Mouse (Mus musculus) hindbrain, embryonic 16.5 days (tissue): ENCODE measurements around the gene Antxr1. TPM values are rescaled to one million over a fixed set of nuclear protein-coding genes. Genes with fewer than 3 reads are reported as not detected.

Experiments used
- ATAC-seq: fragments of 200-750 bp; cut with Nextera tagmentation; 2 replicates; pipeline ENCODE4 v1.8.0; 2017; ENCODE audit warnings: moderate TSS enrichment, moderate library complexity
- H3K27ac ChIP-seq: fragments of 300-500 bp; sonication (generic); 2 replicates; pipeline ENCODE4 v1.5.1; 2014; ENCODE audit warnings: low read depth, mild to moderate bottlenecking, control low read depth, low read length, moderate library complexity
- H3K27me3 ChIP-seq: fragments of 300-500 bp; sonication (generic); replicated peaks from 2 replicates; pipeline ENCODE4 v1.6.1; 2014; ENCODE audit warnings: low read length; ENCODE audit not compliant: control insufficient read depth, insufficient read depth
- H3K36me3 ChIP-seq: fragments of 300-500 bp; sonication (generic); 2 replicates; pipeline ENCODE4 v1.6.1; 2014; ENCODE audit warnings: mild to moderate bottlenecking, low read length, moderate library complexity, mixed read lengths; ENCODE audit not compliant: control insufficient read depth, insufficient read depth
- H3K4me1 ChIP-seq: fragments of 300-500 bp; sonication (generic); 2 replicates; pipeline ENCODE4 v1.6.1; 2014; ENCODE audit warnings: low read depth, low read length; ENCODE audit not compliant: control insufficient read depth, insufficient read depth
- H3K4me2 ChIP-seq: fragments of 300-500 bp; sonication (generic); 2 replicates; pipeline ENCODE4 v1.6.1; 2014; ENCODE audit warnings: mild to moderate bottlenecking, low read length, control low read depth, moderate library complexity
- H3K4me3 ChIP-seq: fragments of 300-500 bp; sonication (generic); 2 replicates; pipeline ENCODE4 v1.5.1; 2014; ENCODE audit warnings: mild to moderate bottlenecking, low read length, control low read depth, moderate library complexity
- H3K9ac ChIP-seq: fragments of 300-500 bp; sonication (generic); 2 replicates; pipeline ENCODE4 v1.6.1; 2014; ENCODE audit warnings: low read depth, mild to moderate bottlenecking, control low read depth, low read length, moderate library complexity
- H3K9me3 ChIP-seq: fragments of 300-500 bp; sonication (generic); 2 replicates; pipeline ENCODE4 v1.6.1; 2014; ENCODE audit warnings: mild to moderate bottlenecking, low read length, moderate library complexity; ENCODE audit not compliant: control insufficient read depth
- WGBS: fragments of 180-500 bp; shearing (Covaris S2); extraction: QIAGEN DNeasy Blood & Tissue Kit; methylation state at CpG from one replicate; pipeline ENCODE4 v1.1.7; 2014; 5-methylcytosine and 5-hydroxymethylcytosine counted together
- polyA plus RNA-seq: library from polyadenylated mRNA; unstranded; fragments of >200 nt; fragmentation: Nextera tagmentation; extraction: Ambion mirVana; gene quantifications from 2 replicates; pipeline ENCODE4 v1.2.1, GENCODE M21; 2015

The Antxr1 gene
- polyA plus RNA-seq, 1 experiment from 2014 or later, result 5.3 TPM

DNA sequence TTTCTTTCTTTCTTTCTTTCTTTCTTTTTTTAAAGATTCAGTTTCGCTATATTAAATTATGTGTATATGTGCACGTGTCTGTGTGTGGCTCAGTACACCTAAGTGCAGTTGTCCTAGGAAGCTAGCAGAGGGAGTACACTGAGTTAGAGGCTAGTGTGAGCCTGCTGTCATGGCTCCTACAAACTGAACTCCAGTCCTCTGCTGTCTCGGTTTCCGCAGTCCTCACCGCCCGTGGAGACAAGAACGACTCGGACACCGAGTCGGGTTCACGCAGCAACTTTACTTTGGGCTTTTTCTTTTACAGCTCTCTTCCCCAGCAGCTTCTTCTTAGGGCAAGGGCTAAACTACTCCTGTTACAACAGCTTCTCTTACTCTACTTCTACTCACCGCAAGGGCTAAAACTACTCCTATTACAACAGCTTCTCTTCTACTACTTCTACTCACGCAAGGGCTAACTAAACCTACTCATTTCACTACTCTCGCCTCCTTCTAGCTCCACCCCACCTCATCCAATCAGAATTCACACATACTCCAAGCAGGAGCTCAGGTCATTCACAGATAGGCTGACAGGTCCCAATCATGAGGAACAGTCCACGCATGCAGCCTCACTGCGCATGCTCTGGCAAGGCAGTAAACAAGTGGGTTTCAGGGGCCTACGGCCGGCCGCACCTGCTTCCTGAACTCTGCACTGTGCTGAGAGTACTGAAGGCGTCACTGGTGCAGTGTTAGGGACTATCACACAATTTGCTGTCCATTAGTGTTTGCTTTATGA, 216.4 kb downstream of the Antxr1 start:
- H3K9ac ChIP-seq, result no peak overlapping the region
- ATAC-seq, result no peak
- WGBS, result 92% methylated on average over 20 of the region's 20 CpGs

GRCm38 (mm10) chr6:87116596-87116995, 219.0 kb downstream of the Antxr1 start:
- Histone ChIP-seq H3K4me1 (no peaks in the 10 kb centered on the region), H3K27me3 (no peaks in the 10 kb centered on the region), H3K27ac (no peak overlapping the region), H3K9ac (no peak overlapping the region), H3K9me3 (no peaks in the 10 kb centered on the region), H3K36me3 (no peaks in the 10 kb centered on the region), H3K4me2 (no peak overlapping the region), H3K4me3 (no peak overlapping the region)
- WGBS, result 89% methylated on average over 7 of the region's 7 CpGs
- no peak for ATAC-seq

More for the DNA sequence above, 216.4 kb downstream of the Antxr1 start:
- Histone ChIP-seq H3K27ac (no peak overlapping the region), H3K4me2 (no peak overlapping the region), H3K4me3 (no peak overlapping the region), H3K4me1 (no peaks in the 10 kb centered on the region), H3K36me3 (no peaks in the 10 kb centered on the region), H3K27me3 (no peaks in the 10 kb centered on the region), H3K9me3 (no peaks in the 10 kb centered on the region)

GRCm38 (mm10) chr6:87115981-87116380, 219.6 kb downstream of the Antxr1 start:
- no peaks in the 10 kb centered on the region for H3K27me3 ChIP-seq
- no peaks in the 10 kb centered on the region for H3K36me3 ChIP-seq
- H3K9ac ChIP-seq, result no peak overlapping the region
- 67% methylated on average over 2 of the region's 2 CpGs for WGBS
- no peak overlapping the region for H3K4me2 ChIP-seq
- H3K9me3 ChIP-seq, result no peaks in the 10 kb centered on the region
- no peaks in the 10 kb centered on the region for H3K4me1 ChIP-seq
- no peak overlapping the region for H3K4me3 ChIP-seq
- ATAC-seq, result no peak
- H3K27ac ChIP-seq, result no peak overlapping the region

DNA sequence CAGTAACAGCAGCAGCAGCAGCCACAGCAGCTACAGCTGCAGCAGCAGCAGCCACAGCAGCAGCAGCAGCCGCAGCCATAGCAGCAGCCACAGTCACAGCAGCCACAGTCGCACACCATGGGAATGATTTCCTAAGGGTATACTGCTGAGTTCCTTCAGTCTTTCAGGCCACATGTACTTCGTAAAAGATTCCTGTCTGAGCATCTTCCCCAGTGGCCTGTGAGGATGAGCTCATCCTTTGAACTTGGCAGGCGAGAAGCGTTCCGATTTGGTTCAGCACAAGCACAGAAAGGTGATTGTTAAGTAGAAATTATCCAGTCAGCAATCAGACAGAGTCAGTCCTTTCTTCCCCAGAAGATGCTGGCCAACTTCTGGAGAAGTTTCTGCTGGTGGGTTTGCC, 223.5 kb downstream of the Antxr1 start:
- Histone ChIP-seq H3K9me3 (no peaks in the 10 kb centered on the region), H3K36me3 (no peaks in the 10 kb centered on the region), H3K4me3 (no peak overlapping the region), H3K27ac (no peak overlapping the region), H3K4me2 (no peak overlapping the region), H3K4me1 (no peaks in the 10 kb centered on the region), H3K27me3 (no peaks in the 10 kb centered on the region), H3K9ac (no peak overlapping the region; the same call in 1 of the 2 replicates)
- WGBS, result 63% methylated on average over 6 of the region's 6 CpGs
- no peak for ATAC-seq

- no peaks in the 10 kb centered on the region for H3K36me3 ChIP-seq
- H3K4me2 ChIP-seq, result no peak overlapping the region
- no peak overlapping the region for H3K27ac ChIP-seq
- WGBS, result 82% methylated on average over 1 of the region's 1 CpGs
- H3K9ac ChIP-seq, result no peak overlapping the region; the same call in 1 of the 2 replicates
- no peaks in the 10 kb centered on the region for H3K9me3 ChIP-seq
- no peak overlapping the region for H3K4me3 ChIP-seq
- no peak for ATAC-seq
- H3K27me3 ChIP-seq, result no peaks in the 10 kb centered on the region
- no peaks in the 10 kb centered on the region for H3K4me1 ChIP-seq
These were observed 224.1 kb downstream of the Antxr1 start for GRCm38 (mm10) chr6:87111493-87111892.

DNA sequence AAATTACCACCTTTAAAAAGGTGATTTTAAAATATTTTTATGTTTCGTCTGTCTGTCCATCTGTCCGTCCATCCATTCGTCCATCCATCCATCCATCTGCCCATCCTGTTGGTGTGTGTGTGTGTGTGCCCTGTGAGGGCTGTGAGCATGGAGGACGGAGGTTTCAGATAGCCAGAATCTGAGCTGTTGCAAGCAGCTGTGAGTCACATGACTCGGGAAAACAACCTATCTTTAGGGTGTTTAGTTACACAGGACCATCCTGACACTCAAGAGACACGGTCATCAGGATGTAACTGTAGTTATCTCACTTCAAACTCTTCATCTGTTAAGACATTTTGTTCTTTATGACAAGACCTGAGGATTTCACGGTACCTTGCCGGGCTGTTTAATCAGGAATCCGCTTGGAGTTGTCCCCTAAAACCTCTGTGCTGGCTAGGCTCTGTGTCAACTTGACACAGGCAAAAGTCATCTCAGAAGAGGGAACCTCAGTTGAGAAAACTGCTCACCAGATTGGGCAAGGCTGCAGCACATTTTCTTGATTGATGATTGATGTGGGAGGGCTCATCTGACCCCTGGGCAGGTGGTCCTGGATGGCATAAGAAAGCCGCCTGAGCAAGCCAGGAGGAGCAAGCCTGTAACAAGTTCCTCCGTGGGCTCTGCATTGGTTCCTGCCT, 231.4 kb downstream of the Antxr1 start, which contains the start of gene D6Ertd527e:
Gene D6Ertd527e (plus strand): TSS at position 624 of the 674 bp plus-strand sequence.
- no peaks in the 10 kb centered on the region for H3K36me3 ChIP-seq
- no peak within 1 kb of the TSS for H3K9ac ChIP-seq
- no peak within 1 kb of the TSS for H3K4me2 ChIP-seq
- no peak within 1 kb of the TSS for H3K27ac ChIP-seq
- no peak for ATAC-seq
- H3K4me3 ChIP-seq, result no peak within 1 kb of the TSS
- H3K9me3 ChIP-seq, result no peaks in the 10 kb centered on the region
- WGBS, result 86% methylated on average over 11 of the region's 11 CpGs
- no peaks in the 10 kb centered on the region for H3K27me3 ChIP-seq
- H3K4me1 ChIP-seq, result peaks cover 22% of the 10 kb centered on the region

DNA sequence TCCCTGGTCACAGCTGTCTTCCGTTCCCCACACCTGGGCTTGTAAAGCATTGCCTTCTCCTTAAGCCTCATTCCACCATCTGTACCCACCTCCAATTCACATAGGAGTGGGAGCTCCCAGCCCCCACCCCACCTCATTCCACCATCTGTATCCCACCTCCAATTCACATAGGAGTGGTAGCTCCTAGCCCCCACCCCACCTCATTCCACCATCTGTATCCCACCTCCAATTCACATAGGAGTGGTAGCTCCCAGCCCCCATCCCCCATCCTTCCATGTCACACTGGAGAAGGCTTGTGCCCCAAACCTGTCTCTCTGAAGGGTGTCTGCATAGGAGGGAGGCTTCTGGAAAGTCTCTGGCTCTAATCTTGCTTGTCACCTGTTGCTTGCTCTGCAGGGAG, 232.3 kb downstream of the Antxr1 start:
- Histone ChIP-seq H3K36me3 (no peaks in the 10 kb centered on the region), H3K4me3 (no peak overlapping the region), H3K4me1 (peaks cover 26% of the 10 kb centered on the region), H3K9ac (no peak overlapping the region), H3K4me2 (no peak overlapping the region), H3K27ac (no peak overlapping the region), H3K27me3 (no peaks in the 10 kb centered on the region), H3K9me3 (no peaks in the 10 kb centered on the region)
- no peak for ATAC-seq
- 100% methylated on average over 1 of the region's 1 CpGs for WGBS

DNA sequence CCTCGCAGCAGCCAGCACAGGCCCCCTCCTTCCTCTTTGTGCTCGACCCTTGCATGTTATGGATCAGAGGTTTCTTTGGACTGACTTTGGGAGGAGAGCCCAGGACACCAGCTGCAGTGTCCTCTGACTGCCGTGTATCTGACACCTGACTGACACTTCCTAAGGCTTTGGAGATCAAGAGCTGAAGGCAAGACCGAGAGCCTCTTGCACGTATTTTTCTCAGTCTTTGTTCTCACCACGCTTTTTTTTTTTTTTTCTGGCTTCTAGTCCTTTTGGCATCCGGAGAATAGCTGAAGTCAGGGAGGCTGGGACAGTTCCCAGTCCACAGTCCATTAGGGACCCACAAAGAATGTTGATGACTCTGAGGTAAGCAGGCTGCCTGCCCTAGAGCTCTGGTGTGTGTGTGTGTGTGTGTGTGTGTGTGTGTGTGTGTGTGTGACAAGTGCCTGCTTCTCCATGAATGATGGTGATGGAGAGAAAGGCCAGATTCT, 233.2 kb downstream of the Antxr1 start:
- Histone ChIP-seq H3K4me2 (no peak overlapping the region), H3K9me3 (no peaks in the 10 kb centered on the region), H3K9ac (no peak overlapping the region), H3K27me3 (no peaks in the 10 kb centered on the region), H3K4me3 (no peak overlapping the region), H3K36me3 (no peaks in the 10 kb centered on the region), H3K27ac (peak overlapping the region; percentile 31), H3K4me1 (peaks cover 26% of the 10 kb centered on the region)
- WGBS, result 20% methylated on average over 7 of the region's 7 CpGs
- ATAC-seq, result peak; percentile 66

GRCm38 (mm10) chr6:87101955-87102353, 233.7 kb downstream of the Antxr1 start:
- H3K4me3 ChIP-seq, result no peak overlapping the region
- peak; percentile 57 for ATAC-seq
- H3K4me1 ChIP-seq, result peaks cover 26% of the 10 kb centered on the region
- peak overlapping the region; percentile 35; the same call in 1 of the 2 replicates for H3K9ac ChIP-seq
- peak overlapping the region; percentile 31 for H3K27ac ChIP-seq
- no peaks in the 10 kb centered on the region for H3K9me3 ChIP-seq
- H3K4me2 ChIP-seq, result no peak overlapping the region
- H3K27me3 ChIP-seq, result no peaks in the 10 kb centered on the region
- no peaks in the 10 kb centered on the region for H3K36me3 ChIP-seq
- WGBS, result 25% methylated on average over 4 of the region's 4 CpGs
